Mouse (Mus musculus) heart, embryonic 12.5 days (tissue): ENCODE results near the gene Filip1l. TPM values are rescaled to one million over a fixed set of nuclear protein-coding genes. Genes with fewer than 3 reads are reported as not detected.

ENCODE experiments used
- ATAC-seq: fragments of 200-750 bp; cut with Nextera tagmentation; 2 replicates; pipeline ENCODE4 v1.8.0; 2017; ENCODE audit warnings: moderate TSS enrichment, moderate library complexity; ENCODE audit not compliant: insufficient number of reproducible peaks, low FRiP score
- H3K27ac ChIP-seq: fragments of 300-500 bp; sonication (generic); 2 replicates; pipeline ENCODE4 v1.5.1; 2016; ENCODE audit warnings: mild to moderate bottlenecking, moderate library complexity; ENCODE audit not compliant: poor library complexity, severe bottlenecking
- H3K27me3 ChIP-seq: fragments of 300-500 bp; sonication (generic); replicated peaks from 2 replicates; pipeline ENCODE4 v1.6.1; 2016; ENCODE audit warnings: mild to moderate bottlenecking, moderate library complexity
- H3K36me3 ChIP-seq: fragments of 300-500 bp; sonication (generic); 2 replicates; pipeline ENCODE4 v1.6.1; 2016; ENCODE audit warnings: mild to moderate bottlenecking, moderate library complexity
- H3K4me1 ChIP-seq: fragments of 300-500 bp; sonication (generic); replicated peaks from 2 replicates; pipeline ENCODE4 v1.6.1; 2016; ENCODE audit warnings: mild to moderate bottlenecking
- H3K4me2 ChIP-seq: fragments of 300-500 bp; sonication (generic); 2 replicates; pipeline ENCODE4 v1.6.1; 2016; ENCODE audit warnings: mild to moderate bottlenecking, moderate library complexity
- H3K4me3 ChIP-seq: fragments of 300-500 bp; sonication (generic); 2 replicates; pipeline ENCODE4 v1.5.1; 2016; ENCODE audit warnings: mild to moderate bottlenecking
- H3K9ac ChIP-seq: fragments of 300-500 bp; sonication (generic); 2 replicates; pipeline ENCODE4 v1.6.1; 2016; ENCODE audit warnings: mild to moderate bottlenecking, moderate library complexity
- H3K9me3 ChIP-seq: fragments of 300-500 bp; sonication (generic); replicated peaks from 2 replicates; pipeline ENCODE4 v1.6.1; 2016; ENCODE audit warnings: mild to moderate bottlenecking, moderate library complexity
- WGBS: fragments of 180-500 bp; shearing (Covaris S2); methylation state at CpG from one replicate; pipeline ENCODE4 v1.1.7; 2016; 5-methylcytosine and 5-hydroxymethylcytosine counted together
- polyA plus RNA-seq: library from polyadenylated mRNA; unstranded; fragments of >200 nt; fragmentation: Nextera tagmentation; extraction: Ambion mirVana; gene quantifications from 2 replicates; pipeline ENCODE4 v1.2.1, GENCODE M21; 2016

Filip1l gene
- polyA plus RNA-seq, 1 experiment from 2014 or later, result 27.8 TPM

DNA sequence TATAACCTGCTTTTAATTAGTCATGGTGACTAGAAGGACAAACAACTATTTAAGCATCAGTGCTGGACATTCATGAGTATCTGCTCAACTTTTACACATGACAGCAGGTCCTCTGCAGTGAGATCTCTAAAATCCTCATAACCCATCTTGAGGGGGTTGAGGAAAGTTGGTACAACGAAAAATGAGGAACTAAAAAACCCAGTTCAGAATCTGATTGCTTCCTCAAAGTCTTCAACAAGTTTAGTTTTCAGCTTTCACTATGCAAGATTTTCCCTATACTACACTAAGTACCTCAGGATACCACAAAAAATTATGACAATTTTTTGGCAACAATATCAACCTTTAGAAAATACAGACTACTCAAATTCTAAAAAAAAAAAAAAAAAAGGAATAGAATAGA lies 181.5 kb downstream of the Filip1l start:
- 72% methylated on average over 1 of the region's 1 CpGs for WGBS

DNA sequence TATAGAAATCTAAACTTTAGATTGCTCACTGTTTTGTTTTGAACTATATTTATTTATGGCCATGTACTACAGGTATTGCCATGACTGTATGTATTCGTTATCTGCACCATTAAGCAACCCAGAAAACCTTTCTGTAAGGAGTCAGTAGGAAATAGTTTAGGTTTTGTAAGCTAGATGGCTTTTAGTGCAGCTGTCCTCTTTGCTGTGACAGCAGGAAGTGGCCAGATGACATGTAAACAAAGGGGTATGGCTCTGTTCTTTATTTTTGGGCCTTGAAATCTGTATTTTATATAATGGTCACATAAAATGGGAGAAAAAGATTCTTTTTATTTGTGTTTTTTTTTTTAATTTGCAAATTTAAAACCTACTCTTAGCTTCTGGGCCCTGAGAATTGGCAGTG lies 181.9 kb downstream of the Filip1l start:
- Histone ChIP-seq H3K4me1 (peaks cover 12% of the 10 kb centered on the region), H3K27ac (no peak overlapping the region), H3K4me2 (no peak overlapping the region), H3K9ac (no peak overlapping the region), H3K9me3 (no peaks in the 10 kb centered on the region), H3K4me3 (no peak overlapping the region), H3K27me3 (no peaks in the 10 kb centered on the region), H3K36me3 (no peaks in the 10 kb centered on the region)
- ATAC-seq, result no peak
- 81% methylated on average over 1 of the region's 1 CpGs for WGBS

More for the DNA sequence above, 181.5 kb downstream of the Filip1l start:
- H3K4me1 ChIP-seq, result peaks cover 12% of the 10 kb centered on the region
- H3K4me2 ChIP-seq, result no peak overlapping the region
- no peaks in the 10 kb centered on the region for H3K27me3 ChIP-seq
- no peaks in the 10 kb centered on the region for H3K9me3 ChIP-seq
- no peak for ATAC-seq
- no peak overlapping the region for H3K27ac ChIP-seq
- no peak overlapping the region for H3K4me3 ChIP-seq
- H3K9ac ChIP-seq, result no peak overlapping the region
- H3K36me3 ChIP-seq, result no peaks in the 10 kb centered on the region

- Histone ChIP-seq H3K9ac (no peak overlapping the region), H3K36me3 (no peaks in the 10 kb centered on the region), H3K27me3 (no peaks in the 10 kb centered on the region), H3K9me3 (no peaks in the 10 kb centered on the region), H3K4me1 (peaks cover 12% of the 10 kb centered on the region), H3K4me2 (no peak overlapping the region), H3K4me3 (no peak overlapping the region), H3K27ac (0 out of 2 replicates have a peak overlapping the region, but pooled peaks have one; percentile 25)
- 70% methylated on average over 7 of the region's 7 CpGs for WGBS
- 0 out of 2 replicates have a peak, but pooled peaks have one; percentile 6 for ATAC-seq
Observed at GRCm38 (mm10) chr16:57536511-57536910, 183.6 kb downstream of the Filip1l start.

GRCm38 (mm10) chr16:57543243-57543642 lies 190.3 kb downstream of the Filip1l start:
- H3K9ac ChIP-seq, result no peak overlapping the region
- H3K4me3 ChIP-seq, result no peak overlapping the region
- H3K27me3 ChIP-seq, result no peaks in the 10 kb centered on the region
- ATAC-seq, result no peak
- 86% methylated on average over 3 of the region's 3 CpGs for WGBS
- H3K4me2 ChIP-seq, result no peak overlapping the region
- no peak overlapping the region for H3K27ac ChIP-seq
- H3K9me3 ChIP-seq, result peaks cover 5% of the 10 kb centered on the region; the same call in 1 of the 2 replicates
- no peaks in the 10 kb centered on the region for H3K36me3 ChIP-seq
- H3K4me1 ChIP-seq, result 0 out of 2 replicates have a peak, but pooled peaks cover 17% of the 10 kb centered on the region

GRCm38 (mm10) chr16:57544441-57544840 lies 191.5 kb downstream of the Filip1l start:
- no peak for ATAC-seq
- H3K4me3 ChIP-seq, result no peak overlapping the region
- H3K9ac ChIP-seq, result no peak overlapping the region
- no peak overlapping the region for H3K27ac ChIP-seq
- H3K4me1 ChIP-seq, result 0 out of 2 replicates have a peak, but pooled peaks cover 17% of the 10 kb centered on the region
- no peak overlapping the region for H3K4me2 ChIP-seq
- H3K9me3 ChIP-seq, result peaks cover 5% of the 10 kb centered on the region; the same call in 1 of the 2 replicates
- H3K36me3 ChIP-seq, result no peaks in the 10 kb centered on the region
- 61% methylated on average over 8 of the region's 8 CpGs for WGBS
- H3K27me3 ChIP-seq, result no peaks in the 10 kb centered on the region

- Histone ChIP-seq H3K9ac (no peak overlapping the region), H3K4me1 (peaks cover 21% of the 10 kb centered on the region; the same call in 1 of the 2 replicates), H3K4me3 (no peak overlapping the region), H3K27me3 (no peaks in the 10 kb centered on the region), H3K36me3 (no peaks in the 10 kb centered on the region), H3K4me2 (no peak overlapping the region), H3K9me3 (peaks cover 5% of the 10 kb centered on the region; the same call in 1 of the 2 replicates), H3K27ac (no peak overlapping the region)
- ATAC-seq, result no peak
- 69% methylated on average over 1 of the region's 1 CpGs for WGBS
Observed at GRCm38 (mm10) chr16:57546355-57546754, 193.5 kb downstream of the Filip1l start.

- peak overlapping the region; percentile 91 for H3K9ac ChIP-seq
- H3K27ac ChIP-seq, result peak overlapping the region; percentile 83; the same call in 1 of the 2 replicates
- WGBS, result 51% methylated on average over 2 of the region's 2 CpGs
- H3K9me3 ChIP-seq, result 0 out of 2 replicates have a peak, but pooled peaks cover under 1% of the 10 kb centered on the region
- ATAC-seq, result no peak
- peak overlapping the region; percentile 78 for H3K4me3 ChIP-seq
- peaks cover 39% of the 10 kb centered on the region for H3K4me1 ChIP-seq
- H3K27me3 ChIP-seq, result no peaks in the 10 kb centered on the region
- H3K36me3 ChIP-seq, result peaks cover 7% of the 10 kb centered on the region; the same call in 1 of the 2 replicates
- peak overlapping the region; percentile 75 for H3K4me2 ChIP-seq
Observed at GRCm38 (mm10) chr16:57548608-57549007, 195.7 kb downstream of the Filip1l start.

- H3K4me1 ChIP-seq, result peaks cover 42% of the 10 kb centered on the region
Observed at GRCm38 (mm10) chr16:57549061-57550037, 196.5 kb downstream of the Filip1l start.

DNA sequence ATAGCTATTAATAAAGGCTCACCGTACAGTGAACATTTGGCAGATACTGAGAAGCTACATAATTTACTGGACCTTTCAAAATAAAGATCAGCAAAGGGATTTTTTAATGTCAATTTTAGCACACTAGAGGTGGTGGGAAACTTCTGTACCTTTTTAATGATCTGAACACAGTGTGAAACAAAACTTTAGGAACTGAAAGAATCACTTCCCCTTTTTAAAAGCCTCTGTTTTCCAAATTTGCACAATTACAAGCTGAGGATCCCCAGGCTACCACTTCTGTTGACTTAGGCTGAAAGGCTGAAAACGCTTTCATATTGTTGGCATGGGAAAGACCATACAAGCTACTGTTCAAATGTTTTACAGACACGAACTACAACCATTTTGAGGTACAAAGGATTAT lies 197.2 kb downstream of the Filip1l start:
- Histone ChIP-seq H3K27ac (no peak overlapping the region), H3K4me3 (peak overlapping the region; percentile 78), H3K9me3 (no peaks in the 10 kb centered on the region), H3K36me3 (peaks cover 7% of the 10 kb centered on the region; the same call in 1 of the 2 replicates), H3K4me1 (peaks cover 46% of the 10 kb centered on the region), H3K9ac (peak overlapping the region; percentile 64; the same call in 1 of the 2 replicates), H3K27me3 (no peaks in the 10 kb centered on the region), H3K4me2 (peak overlapping the region; percentile 61)
- WGBS, result 29% methylated on average over 3 of the region's 3 CpGs
- no peak for ATAC-seq

More at GRCm38 (mm10) chr16:57549061-57550037, 196.5 kb downstream of the Filip1l start:
- H3K27me3 ChIP-seq, result no peaks in the 10 kb centered on the region
- peak; percentile 94 for ATAC-seq
- no peaks in the 10 kb centered on the region for H3K9me3 ChIP-seq
- H3K4me3 ChIP-seq, result peak overlapping the region; percentile 78
- under 1% methylated on average over 63 of the region's 64 CpGs for WGBS
- peak overlapping the region; percentile 83 for H3K27ac ChIP-seq
- H3K36me3 ChIP-seq, result peaks cover 7% of the 10 kb centered on the region; the same call in 1 of the 2 replicates
- peak overlapping the region; percentile 75 for H3K4me2 ChIP-seq
- peak overlapping the region; percentile 91 for H3K9ac ChIP-seq

- 43% methylated on average over 2 of the region's 2 CpGs for WGBS
- Histone ChIP-seq H3K27ac (no peak overlapping the region), H3K36me3 (peaks cover 7% of the 10 kb centered on the region; the same call in 1 of the 2 replicates), H3K9ac (peak overlapping the region; percentile 62; the same call in 1 of the 2 replicates), H3K4me1 (peaks cover 44% of the 10 kb centered on the region), H3K9me3 (no peaks in the 10 kb centered on the region), H3K4me2 (peak overlapping the region; percentile 65), H3K4me3 (peak overlapping the region; percentile 42), H3K27me3 (no peaks in the 10 kb centered on the region)
- ATAC-seq, result no peak
Observed at GRCm38 (mm10) chr16:57550817-57551216, 197.9 kb downstream of the Filip1l start.

- H3K4me3 ChIP-seq, result no peak overlapping the region
Observed at GRCm38 (mm10) chr16:57551617-57552016, 198.7 kb downstream of the Filip1l start.

More at GRCm38 (mm10) chr16:57551617-57552016, 198.7 kb downstream of the Filip1l start:
- no peak overlapping the region for H3K9ac ChIP-seq
- H3K27ac ChIP-seq, result no peak overlapping the region
- H3K4me2 ChIP-seq, result peak overlapping the region; percentile 27
- H3K36me3 ChIP-seq, result peaks cover 7% of the 10 kb centered on the region; the same call in 1 of the 2 replicates
- WGBS, result 73% methylated on average over 2 of the region's 2 CpGs
- no peaks in the 10 kb centered on the region for H3K9me3 ChIP-seq
- H3K27me3 ChIP-seq, result no peaks in the 10 kb centered on the region
- peaks cover 48% of the 10 kb centered on the region for H3K4me1 ChIP-seq
- no peak for ATAC-seq
